Mouse (Mus musculus) central nervous system, embryonic 14 days (tissue): ENCODE data around the gene Syndig1. TPM values are rescaled to one million over a fixed set of nuclear protein-coding genes. Genes with fewer than 3 reads are reported as not detected.

Experiments used
- polyA plus RNA-seq: library from polyadenylated mRNA; depleted of rRNA; stranded (reverse); fragments of >200 nt; gene quantifications from 2 replicates; pipeline ENCODE4 v1.2.3, GENCODE M21; 2012; rRNA removed

Gene Syndig1
- 12.7 and 13.8 TPM in 2 replicates for polyA plus RNA-seq

GRCm38 (mm10) chr2:149828911-149829310 lies at the start of gene Syndig1:
Gene Syndig1 (plus strand): TSS chr2:149829211.

GRCm38 (mm10) chr2:149830536-149831458 lies 1.8 kb downstream of the Syndig1 start, which contains the start of gene C530025M09Rik:
Gene C530025M09Rik (minus strand): TSS chr2:149831213.

Other genes starting within 250 kb of the Syndig1 start
- 0.22 TPM in 1 of 2 replicates, not detected in the other for gene C530025M09Rik, start 2.0 kb downstream of the Syndig1 start, polyA plus RNA-seq